ENCODE assay signal across 8 mouse cellular contexts in the genomic region with DNA sequence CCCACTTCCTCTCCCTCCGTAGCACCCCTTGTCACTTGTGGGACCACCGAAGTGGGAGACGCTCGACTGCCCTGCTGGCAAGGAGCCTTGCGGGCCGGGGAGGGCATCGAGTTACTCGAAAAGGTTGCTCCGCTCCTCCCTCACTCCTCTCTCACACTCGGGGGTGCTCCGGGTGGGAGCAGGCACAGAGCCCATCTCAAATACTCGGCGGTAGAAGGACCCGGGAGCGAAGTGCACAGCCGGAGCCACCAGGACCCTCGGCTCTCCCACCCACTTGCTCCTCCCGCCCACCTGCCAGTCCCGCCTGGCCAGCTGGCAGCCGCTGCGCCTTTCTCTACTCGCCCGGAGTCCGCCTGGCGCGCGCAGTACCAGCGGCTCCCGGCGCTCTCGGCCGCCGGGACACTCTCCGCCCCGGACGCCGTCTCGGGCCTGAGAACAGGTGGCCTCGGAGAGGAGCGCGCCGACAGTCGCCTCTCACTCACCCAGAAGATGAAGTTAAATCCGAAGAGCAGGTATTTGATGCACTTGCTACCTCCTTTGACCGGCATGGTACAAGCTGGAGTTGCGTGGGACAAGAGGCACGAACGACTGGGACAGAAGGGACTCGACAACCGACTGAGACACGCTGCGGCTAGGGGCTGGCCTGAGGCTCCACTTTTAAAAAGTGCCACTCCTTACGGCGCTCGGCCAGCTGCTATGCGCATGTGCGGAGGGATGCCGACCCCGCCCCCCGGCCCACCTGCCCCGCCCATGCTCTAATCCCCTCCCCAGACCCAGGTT. TPM values are rescaled to one million over a fixed set of nuclear protein-coding genes. Genes with fewer than 3 reads are reported as not detected.
DNase-seq lines count a peak whose midpoint lies in the region; ATAC-seq lines count a peak whose summit lies in the region.

Cd9 (minus strand) TSS at position 700 of the 780 bp plus-strand sequence.

- peak; percentile 83 for ATAC-seq in intestine, embryonic 16.5 days
- peak; percentile 86 for ATAC-seq in limb, embryonic 12.5 days (ENCODE audit: insufficient number of reproducible peaks, insufficient read depth, low FRiP score, low TSS enrichment, low read depth)
- peak; percentile 89 for ATAC-seq in midbrain, embryonic 12.5 days (ENCODE audit: low FRiP score, low read depth)

- peak within 1 kb of the TSS; percentile 78 for H3K27ac ChIP-seq in intestine, embryonic 16.5 days (ENCODE audit: low read length)
- peak within 1 kb of the TSS; percentile 67 for H3K27ac ChIP-seq in limb, embryonic 12.5 days
- H3K27ac ChIP-seq in midbrain, embryonic 12.5 days (replicated peaks) = 0 out of 2 replicates have a peak within 1 kb of the TSS, but pooled peaks have one; percentile 25

- no peaks in the 10 kb centered on the region for H3K27me3 ChIP-seq in intestine, embryonic 16.5 days (replicated peaks; ENCODE audit: control insufficient read depth, insufficient read depth, low read length)
- peaks cover 38% of the 10 kb centered on the region for H3K27me3 ChIP-seq in limb, embryonic 12.5 days
- H3K27me3 ChIP-seq in midbrain, embryonic 12.5 days = peaks cover 40% of the 10 kb centered on the region

- WGBS in intestine, embryonic 16.5 days = under 1% methylated on average over 61 of the region's 61 CpGs
- WGBS in limb, embryonic 12.5 days = under 1% methylated on average over 59 of the region's 61 CpGs
- WGBS in midbrain, embryonic 12.5 days = under 1% methylated on average over 61 of the region's 61 CpGs

- peak within 1 kb of the TSS; percentile 75 for H3K4me3 ChIP-seq in intestine, embryonic 16.5 days (ENCODE audit: low read length)
- H3K4me3 ChIP-seq in limb, embryonic 12.5 days (replicated peaks) = peak within 1 kb of the TSS; percentile 65
- H3K4me3 ChIP-seq in midbrain, embryonic 12.5 days = peak within 1 kb of the TSS; percentile 59

- H3K4me2 ChIP-seq in intestine, embryonic 16.5 days (ENCODE audit: low read depth, low read length) = peak within 1 kb of the TSS; percentile 93
- H3K4me2 ChIP-seq in limb, embryonic 12.5 days = peak within 1 kb of the TSS; percentile 92
- peak within 1 kb of the TSS; percentile 91 for H3K4me2 ChIP-seq in midbrain, embryonic 12.5 days (replicated peaks)

- H3K9ac ChIP-seq in intestine, embryonic 16.5 days (ENCODE audit: low read depth, low read length) = peak within 1 kb of the TSS; percentile 84
- H3K9ac ChIP-seq in limb, embryonic 12.5 days (replicated peaks) = peak within 1 kb of the TSS; percentile 70
- H3K9ac ChIP-seq in midbrain, embryonic 12.5 days (replicated peaks) = peak within 1 kb of the TSS; percentile 64

- no peaks in the 10 kb centered on the region for H3K36me3 ChIP-seq in intestine, embryonic 16.5 days (ENCODE audit: control insufficient read depth, insufficient read depth, low read length)
- H3K36me3 ChIP-seq in limb, embryonic 12.5 days = no peaks in the 10 kb centered on the region
- H3K36me3 ChIP-seq in midbrain, embryonic 12.5 days = no peaks in the 10 kb centered on the region

- H3K9me3 ChIP-seq in intestine, embryonic 16.5 days (ENCODE audit: control insufficient read depth, low read length) = no peaks in the 10 kb centered on the region
- no peaks in the 10 kb centered on the region for H3K9me3 ChIP-seq in limb, embryonic 12.5 days
- no peaks in the 10 kb centered on the region for H3K9me3 ChIP-seq in midbrain, embryonic 12.5 days

- DNase-seq in layer of hippocampus, adult 11-12 months (ENCODE audit: low spot score) = peak; percentile 67
- no peak for DNase-seq in layer of hippocampus, adult 9-10 months (ENCODE audit: low spot score)
- peak; percentile 83 for DNase-seq in embryo, embryonic 9.5 days (ENCODE audit: extremely low spot score)
- DNase-seq in heart, adult 11 months = peak; percentile 98
- peak; percentile 44 to 47 for DNase-seq in spleen, postnatal 36 days (ENCODE audit: low spot score in 2 of 2)

- H3K4me1 ChIP-seq in intestine, embryonic 16.5 days (ENCODE audit: control insufficient read depth, insufficient read depth, low read length) = peaks cover 16% of the 10 kb centered on the region; the same call in 1 of the 2 replicates
- H3K4me1 ChIP-seq in limb, embryonic 12.5 days (replicated peaks) = peaks cover 32% of the 10 kb centered on the region
- peaks cover 13% of the 10 kb centered on the region for H3K4me1 ChIP-seq in midbrain, embryonic 12.5 days

RNA-seq across cellular contexts. Expression of gene Cd9, which starts in this region (rescaled TPM):
- polyA plus RNA-seq in intestine, embryonic 16.5 days (2015; fragmentation: Nextera tagmentation; extraction: Ambion mirVana) = 146 and 167 TPM in 2 replicates
- polyA plus RNA-seq in limb, embryonic 12.5 days (2016; fragmentation: Nextera tagmentation; extraction: Ambion mirVana) = 65.5 and 71.0 TPM in 2 replicates
- polyA plus RNA-seq in midbrain, embryonic 12.5 days (2016; fragmentation: Nextera tagmentation; extraction: Ambion mirVana) = 35.5 and 38.5 TPM in 2 replicates

Comparison
In these comparisons a context has a peak if more than half of its experiments do, and no peak if none do; other contexts are left out.
1. H3K27ac ChIP-seq: peak in every context shown above with its lines; median percentile 78 in intestine, embryonic 16.5 days; 67 in limb, embryonic 12.5 days; 25 in midbrain, embryonic 12.5 days.